Mouse (Mus musculus): ENCODE data around the gene Fgfr2. TPM values are rescaled to one million over a fixed set of nuclear protein-coding genes. Genes with fewer than 3 reads are reported as not detected.

Gene Fgfr2
- polyA plus RNA-seq, 1 experiment = 14.7 TPM

GRCm38 (mm10) chr7:131548473-131548872, 1574.7 kb downstream of the Fgfr2 start, which contains the start of gene Hmx2:
Hmx2 (plus strand) TSS chr7:131548773.
- WGBS = 9% methylated on average over 3 of the region's 3 CpGs
- H3K27ac ChIP-seq (ENCODE audit: insufficient read depth, low read depth, low read length) = no peak within 1 kb of the TSS

GRCm38 (mm10) chr7:131547481-131547880, 1575.7 kb downstream of the Fgfr2 start:
- 5% methylated on average over 5 of the region's 5 CpGs for WGBS
- H3K36me3 ChIP-seq (ENCODE audit: control insufficient read depth, insufficient read depth, low read length) = no peaks in the 10 kb centered on the region
- no peak overlapping the region for H3K27ac ChIP-seq (ENCODE audit: insufficient read depth, low read depth, low read length)
- H3K4me1 ChIP-seq (ENCODE audit: control insufficient read depth, insufficient read depth, insufficient read length, low read length) = peaks cover 9% of the 10 kb centered on the region
- no peak overlapping the region for H3K4me3 ChIP-seq (ENCODE audit: low read depth, low read length)
- TF ChIP-seq CTCF (IDR thresholded peaks at IDR 0.05; ENCODE audit: extremely low read depth, insufficient read length, insufficient replicate concordance, low read depth, low read length) (no peak), POLR2A (IDR thresholded peaks at IDR 0.05; ENCODE audit: low read depth, low read length) (no peak)
- peaks cover 93% of the 10 kb centered on the region for H3K27me3 ChIP-seq (ENCODE audit: control insufficient read depth, insufficient read depth, low read length)

More at GRCm38 (mm10) chr7:131548473-131548872, 1574.7 kb downstream of the Fgfr2 start, which contains the start of gene Hmx2:
- TF ChIP-seq POLR2A (IDR thresholded peaks at IDR 0.05; ENCODE audit: low read depth, low read length) (no peak), CTCF (IDR thresholded peaks at IDR 0.05; ENCODE audit: extremely low read depth, insufficient read length, insufficient replicate concordance, low read depth, low read length) (no peak)
- H3K4me1 ChIP-seq (ENCODE audit: control insufficient read depth, insufficient read depth, insufficient read length, low read length) = peaks cover 5% of the 10 kb centered on the region
- peaks cover 93% of the 10 kb centered on the region for H3K27me3 ChIP-seq (ENCODE audit: control insufficient read depth, insufficient read depth, low read length)
- no peak within 1 kb of the TSS for H3K4me3 ChIP-seq (ENCODE audit: low read depth, low read length)
- H3K36me3 ChIP-seq (ENCODE audit: control insufficient read depth, insufficient read depth, low read length) = no peaks in the 10 kb centered on the region

- Histone ChIP-seq H3K4me1 (ENCODE audit: control insufficient read depth, insufficient read depth, insufficient read length, low read length) (peaks cover 11% of the 10 kb centered on the region), H3K27me3 (ENCODE audit: control insufficient read depth, insufficient read depth, low read length) (peaks cover 93% of the 10 kb centered on the region), H3K4me3 (ENCODE audit: low read depth, low read length) (no peak overlapping the region), H3K27ac (ENCODE audit: insufficient read depth, low read depth, low read length) (no peak overlapping the region), H3K36me3 (ENCODE audit: control insufficient read depth, insufficient read depth, low read length) (no peaks in the 10 kb centered on the region)
- TF ChIP-seq CTCF (IDR thresholded peaks at IDR 0.05; ENCODE audit: extremely low read depth, insufficient read length, insufficient replicate concordance, low read depth, low read length) = no peak
- TF ChIP-seq POLR2A (IDR thresholded peaks at IDR 0.05; ENCODE audit: low read depth, low read length) = no peak
- 6% methylated on average over 2 of the region's 2 CpGs for WGBS
Observed at GRCm38 (mm10) chr7:131546423-131546822, 1576.7 kb downstream of the Fgfr2 start.

GRCm38 (mm10) chr7:131545701-131546385, 1577.3 kb downstream of the Fgfr2 start:
- Histone ChIP-seq H3K27me3 (ENCODE audit: control insufficient read depth, insufficient read depth, low read length) (peaks cover 92% of the 10 kb centered on the region), H3K4me3 (ENCODE audit: low read depth, low read length) (no peak overlapping the region), H3K36me3 (ENCODE audit: control insufficient read depth, insufficient read depth, low read length) (no peaks in the 10 kb centered on the region), H3K27ac (ENCODE audit: insufficient read depth, low read depth, low read length) (no peak overlapping the region), H3K4me1 (ENCODE audit: control insufficient read depth, insufficient read depth, insufficient read length, low read length) (peaks cover 11% of the 10 kb centered on the region)
- TF ChIP-seq POLR2A (IDR thresholded peaks at IDR 0.05; ENCODE audit: low read depth, low read length) (no peak), CTCF (IDR thresholded peaks at IDR 0.05; ENCODE audit: extremely low read depth, insufficient read length, insufficient replicate concordance, low read depth, low read length) (no peak)
- WGBS = 7% methylated on average over 13 of the region's 13 CpGs

- peaks cover 94% of the 10 kb centered on the region for H3K27me3 ChIP-seq (ENCODE audit: control insufficient read depth, insufficient read depth, low read length)
- 7% methylated on average over 5 of the region's 5 CpGs for WGBS
- no peak overlapping the region for H3K4me3 ChIP-seq (ENCODE audit: low read depth, low read length)
Observed at GRCm38 (mm10) chr7:131544871-131545270, 1578.3 kb downstream of the Fgfr2 start.

GRCm38 (mm10) chr7:131543623-131544481, 1579.3 kb downstream of the Fgfr2 start:
- Histone ChIP-seq H3K36me3 (ENCODE audit: control insufficient read depth, insufficient read depth, low read length) (no peaks in the 10 kb centered on the region), H3K27ac (ENCODE audit: insufficient read depth, low read depth, low read length) (no peak overlapping the region), H3K4me1 (ENCODE audit: control insufficient read depth, insufficient read depth, insufficient read length, low read length) (peaks cover 11% of the 10 kb centered on the region), H3K27me3 (ENCODE audit: control insufficient read depth, insufficient read depth, low read length) (peaks cover 95% of the 10 kb centered on the region), H3K4me3 (ENCODE audit: low read depth, low read length) (peak overlapping the region; percentile 44)
- WGBS = 2% methylated on average over 75 of the region's 75 CpGs
- TF ChIP-seq CTCF (IDR thresholded peaks at IDR 0.05; ENCODE audit: extremely low read depth, insufficient read length, insufficient replicate concordance, low read depth, low read length) (no peak), POLR2A (IDR thresholded peaks at IDR 0.05; ENCODE audit: low read depth, low read length) (no peak)

More at GRCm38 (mm10) chr7:131544871-131545270, 1578.3 kb downstream of the Fgfr2 start:
- H3K4me1 ChIP-seq (ENCODE audit: control insufficient read depth, insufficient read depth, insufficient read length, low read length) = peaks cover 11% of the 10 kb centered on the region
- no peak overlapping the region for H3K27ac ChIP-seq (ENCODE audit: insufficient read depth, low read depth, low read length)
- H3K36me3 ChIP-seq (ENCODE audit: control insufficient read depth, insufficient read depth, low read length) = no peaks in the 10 kb centered on the region
- TF ChIP-seq POLR2A (IDR thresholded peaks at IDR 0.05; ENCODE audit: low read depth, low read length) (no peak), CTCF (IDR thresholded peaks at IDR 0.05; ENCODE audit: extremely low read depth, insufficient read length, insufficient replicate concordance, low read depth, low read length) (no peak)

Data from small intestine, adult 2 months (tissue).